ENCODE assay signal across 23 mouse cellular contexts in the genomic region with DNA sequence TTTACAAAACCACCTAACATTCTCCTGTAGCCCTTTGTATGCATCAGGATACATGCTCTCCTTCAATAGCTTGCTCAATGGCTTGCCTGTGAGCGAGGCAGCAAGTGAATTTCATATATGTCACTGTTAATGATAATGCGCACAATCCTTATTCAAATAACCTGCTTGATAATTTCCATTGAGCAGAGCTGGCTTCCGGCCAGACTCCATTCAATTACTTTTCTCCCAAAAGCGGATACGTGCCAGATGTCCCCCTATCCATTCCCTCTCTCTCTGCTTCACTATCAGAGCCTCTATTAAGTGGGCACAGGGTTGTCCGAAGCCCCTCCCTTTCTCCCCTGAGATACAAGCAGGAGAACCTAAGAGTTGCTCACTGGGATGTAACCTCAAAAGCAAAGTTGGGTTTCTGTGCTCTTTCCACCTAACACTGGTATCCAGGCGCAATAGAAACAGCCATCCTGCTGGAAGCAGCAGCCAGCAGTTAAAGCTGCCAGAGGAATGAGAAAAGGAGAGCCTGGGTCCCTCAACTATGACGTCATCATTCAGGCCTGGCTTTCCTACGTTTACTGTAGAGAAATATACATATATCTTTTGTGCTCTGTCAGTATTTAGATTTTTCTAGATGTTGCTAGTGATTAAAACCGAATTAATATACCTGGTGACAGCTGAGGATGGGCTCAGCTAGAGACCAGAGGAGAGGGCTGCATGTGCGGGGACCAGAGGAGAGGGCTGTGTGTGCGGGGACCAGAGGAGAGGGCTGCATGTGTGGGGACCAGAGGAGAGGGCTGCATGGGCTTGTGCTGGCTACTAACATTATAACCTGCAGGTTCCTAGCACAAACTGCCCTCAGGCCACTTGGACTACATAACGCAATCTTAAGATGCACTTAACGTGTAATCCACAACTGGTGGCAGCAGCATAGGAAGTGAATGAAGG. TPM values are rescaled to one million over a fixed set of nuclear protein-coding genes. Genes with fewer than 3 reads are reported as not detected.
DNase-seq lines count a peak whose midpoint lies in the region; ATAC-seq and TF ChIP-seq lines count a peak whose summit lies in the region.
"Had no signal": no experiment of that assay in that cellular context is flagged by ENCODE, and none has a peak within 500 bp of the region (broad histone marks: within the 10 kb centered on the region; RNA-seq: fewer than 3 reads in every experiment).

No protein-coding gene starts in this region.

- WGBS in midbrain, embryonic 13.5 days: 59% methylated on average over 14 of the region's 14 CpGs
- 92% methylated on average over 14 of the region's 14 CpGs for WGBS in midbrain, embryonic 10.5 days
- WGBS in hindbrain, embryonic 14.5 days: 53% methylated on average over 14 of the region's 14 CpGs
- WGBS in neural tube, embryonic 13.5 days: 56% methylated on average over 14 of the region's 14 CpGs

- no peaks in the 10 kb centered on the region for H3K27me3 ChIP-seq in midbrain, embryonic 13.5 days
- H3K27me3 ChIP-seq in midbrain, embryonic 10.5 days (ENCODE audit: low read depth, poor library complexity, severe bottlenecking): no peaks in the 10 kb centered on the region
- no peaks in the 10 kb centered on the region for H3K27me3 ChIP-seq in hindbrain, embryonic 14.5 days (ENCODE audit: control insufficient read depth, insufficient read depth, low read length)
- no peaks in the 10 kb centered on the region for H3K27me3 ChIP-seq in neural tube, embryonic 13.5 days
- H3K27me3 ChIP-seq: limb, embryonic 12.5 days; liver, embryonic 13.5 days; lung, embryonic 15.5 days had no signal

- ATAC-seq in midbrain, embryonic 13.5 days: peak; percentile 84
- ATAC-seq in hindbrain, embryonic 14.5 days (ENCODE audit: low FRiP score): peak; percentile 57; the same call in 1 of the 2 replicates
- ATAC-seq in neural tube, embryonic 13.5 days (ENCODE audit: low read depth): peak; percentile 63; the same call in 1 of the 2 replicates
- ATAC-seq: CD4-positive, CD25-positive, alpha-beta regulatory T cell, adult 4 months; intestine, postnatal 0 days had no signal

- H3K4me3 ChIP-seq in midbrain, embryonic 13.5 days (replicated peaks): no peak overlapping the region
- H3K4me3 ChIP-seq in midbrain, embryonic 10.5 days: no peak overlapping the region
- H3K4me3 ChIP-seq in hindbrain, embryonic 14.5 days (replicated peaks; ENCODE audit: low read length): no peak overlapping the region
- no peak overlapping the region for H3K4me3 ChIP-seq in neural tube, embryonic 13.5 days
- no peak overlapping the region for H3K4me3 ChIP-seq in layer of hippocampus, adult 2 months
- H3K4me3 ChIP-seq: embryonic facial prominence, embryonic 10.5 days; left cerebral cortex, adult 2 months; limb, embryonic 12.5 days; liver, embryonic 13.5 days; lung, embryonic 15.5 days had no signal

- H3K27ac ChIP-seq in midbrain, embryonic 13.5 days: peak overlapping the region; percentile 45; the same call in 1 of the 2 replicates
- no peak overlapping the region for H3K27ac ChIP-seq in midbrain, embryonic 10.5 days (replicated peaks)
- H3K27ac ChIP-seq in hindbrain, embryonic 14.5 days: peak overlapping the region; percentile 47
- H3K27ac ChIP-seq in neural tube, embryonic 13.5 days (replicated peaks): peak overlapping the region; percentile 70
- no peak overlapping the region for H3K27ac ChIP-seq in layer of hippocampus, adult 2 months
- H3K27ac ChIP-seq: embryonic facial prominence, embryonic 10.5 days; left cerebral cortex, adult 2 months; limb, embryonic 12.5 days; liver, embryonic 13.5 days; lung, embryonic 15.5 days had no signal

- H3K9ac ChIP-seq in midbrain, embryonic 13.5 days (replicated peaks): no peak overlapping the region
- 0 out of 2 replicates have a peak overlapping the region, but pooled peaks have one; percentile 18 for H3K9ac ChIP-seq in hindbrain, embryonic 14.5 days
- no peak overlapping the region for H3K9ac ChIP-seq in neural tube, embryonic 13.5 days
- H3K9ac ChIP-seq: limb, embryonic 12.5 days; liver, embryonic 13.5 days; lung, embryonic 15.5 days had no signal

- TF ChIP-seq CTCF in layer of hippocampus, adult 2 months (conservative IDR thresholded peaks at IDR 0.05): no peak

- peaks cover 32% of the 10 kb centered on the region for H3K4me1 ChIP-seq in midbrain, embryonic 13.5 days (replicated peaks)
- no peaks in the 10 kb centered on the region for H3K4me1 ChIP-seq in midbrain, embryonic 10.5 days
- H3K4me1 ChIP-seq in hindbrain, embryonic 14.5 days (replicated peaks; ENCODE audit: control insufficient read depth, insufficient read depth, low read length): peaks cover 13% of the 10 kb centered on the region
- peaks cover 27% of the 10 kb centered on the region for H3K4me1 ChIP-seq in neural tube, embryonic 13.5 days (replicated peaks)
- H3K4me1 ChIP-seq: embryonic facial prominence, embryonic 10.5 days; limb, embryonic 12.5 days; liver, embryonic 13.5 days; lung, embryonic 15.5 days had no signal

- H3K4me2 ChIP-seq in midbrain, embryonic 13.5 days (replicated peaks): no peak overlapping the region
- H3K4me2 ChIP-seq in hindbrain, embryonic 14.5 days (replicated peaks): no peak overlapping the region; the same call in 1 of the 2 replicates
- no peak overlapping the region for H3K4me2 ChIP-seq in neural tube, embryonic 13.5 days
- H3K4me2 ChIP-seq: heart, embryonic 11.5 days; limb, embryonic 12.5 days; liver, embryonic 13.5 days; lung, embryonic 15.5 days had no signal

- peak; percentile 35 to 45 for DNase-seq in cerebellum, postnatal 10 days
- DNase-seq in cerebellum, adult 18-20 months: no peak
- DNase-seq in midbrain, embryonic 10.5 days (ENCODE audit: low spot score): no peak
- DNase-seq in hindbrain, embryonic 14.5 days (ENCODE audit: low spot score): peak; percentile 62
- DNase-seq in spleen, postnatal 10 days (ENCODE audit: low spot score in 2 of 2): no peak
- DNase-seq in layer of hippocampus, adult 2 months (ENCODE audit: low spot score in 2 of 2): no peak
- DNase-seq: adrenal gland, adult 2 months; cerebellum, postnatal 25 days; gastrocnemius, postnatal 25 days; heart, postnatal 14 days; kidney, postnatal 10 days; liver, embryonic 13.5 days; thymus, postnatal 4 days had no signal

- H3K36me3 ChIP-seq in midbrain, embryonic 13.5 days: no peaks in the 10 kb centered on the region
- H3K36me3 ChIP-seq in midbrain, embryonic 10.5 days: peaks cover 15% of the 10 kb centered on the region
- no peaks in the 10 kb centered on the region for H3K36me3 ChIP-seq in hindbrain, embryonic 14.5 days (replicated peaks; ENCODE audit: control insufficient read depth, insufficient read depth)
- H3K36me3 ChIP-seq in neural tube, embryonic 13.5 days: no peaks in the 10 kb centered on the region
- H3K36me3 ChIP-seq: G1E; liver, embryonic 13.5 days; lung, embryonic 15.5 days had no signal

- no peaks in the 10 kb centered on the region for H3K9me3 ChIP-seq in midbrain, embryonic 13.5 days
- H3K9me3 ChIP-seq in midbrain, embryonic 10.5 days (replicated peaks): no peaks in the 10 kb centered on the region
- no peaks in the 10 kb centered on the region for H3K9me3 ChIP-seq in hindbrain, embryonic 14.5 days (ENCODE audit: control insufficient read depth, low read length)
- no peaks in the 10 kb centered on the region for H3K9me3 ChIP-seq in neural tube, embryonic 13.5 days
- H3K9me3 ChIP-seq: embryonic facial prominence, embryonic 10.5 days; G1E; limb, embryonic 12.5 days; liver, embryonic 13.5 days; lung, embryonic 15.5 days had no signal

RNA-seq across cellular contexts. Expression of a gene that starts 30.6 kb away (rescaled TPM):
- polyA plus RNA-seq in midbrain, embryonic 13.5 days (2015; fragmentation: Nextera tagmentation; extraction: Ambion mirVana): 9.2 and 10.3 TPM in 2 replicates
- polyA plus RNA-seq in midbrain, embryonic 10.5 days (2016; fragmentation: Nextera tagmentation; extraction: Ambion mirVana): 24.9 and 27.8 TPM in 2 replicates
- 5.9 and 6.4 TPM in 2 replicates for polyA plus RNA-seq in hindbrain, embryonic 14.5 days (2014; fragmentation: Nextera tagmentation; extraction: Ambion mirVana)
- 4.2 and 4.7 TPM in 2 replicates for polyA plus RNA-seq in neural tube, embryonic 13.5 days (2015; fragmentation: Nextera tagmentation; extraction: Ambion mirVana)
- under 1 TPM; 0.34 to 0.84 TPM for total RNA-seq in layer of hippocampus, adult 2 months (2021)
- total RNA-seq: gastrocnemius, postnatal 25 days had no signal

RNA-seq across cellular contexts. Expression of a gene that starts 30.7 kb away (rescaled TPM):
- 57.3 and 58.2 TPM in 2 replicates for polyA plus RNA-seq in midbrain, embryonic 13.5 days (2015; fragmentation: Nextera tagmentation; extraction: Ambion mirVana)
- polyA plus RNA-seq in midbrain, embryonic 10.5 days (2016; fragmentation: Nextera tagmentation; extraction: Ambion mirVana): 87.1 and 89.7 TPM in 2 replicates
- 49.0 and 49.2 TPM in 2 replicates for polyA plus RNA-seq in hindbrain, embryonic 14.5 days (2014; fragmentation: Nextera tagmentation; extraction: Ambion mirVana)
- 44.5 and 47.1 TPM in 2 replicates for polyA plus RNA-seq in neural tube, embryonic 13.5 days (2015; fragmentation: Nextera tagmentation; extraction: Ambion mirVana)
- 10 to 100 TPM; 24.2 to 30.9 TPM for total RNA-seq in layer of hippocampus, adult 2 months (2021)

Comparison
In these comparisons a context has a peak if more than half of its experiments do, and no peak if none do; other contexts are left out.
1. DNase-seq: peak in cerebellum, postnatal 10 days (2 of 2) and hindbrain, embryonic 14.5 days (single experiment); none in cerebellum, adult 18-20 months (0 of 2), midbrain, embryonic 10.5 days (single experiment), spleen, postnatal 10 days (0 of 2) and layer of hippocampus, adult 2 months (0 of 2).
2. H3K27ac ChIP-seq: peak in midbrain, embryonic 13.5 days (single experiment), hindbrain, embryonic 14.5 days (single experiment) and neural tube, embryonic 13.5 days (single experiment); none in midbrain, embryonic 10.5 days (single experiment) and layer of hippocampus, adult 2 months (single experiment).
3. Peak in every context shown above with its lines, with median percentiles within 50 percentile points of each other: ATAC-seq.